Mouse (Mus musculus) kidney, adult 9 months (tissue): ENCODE measurements around the gene Cfi.

Source experiments
- DNase-seq: peaks from one replicate; pipeline ENCODE4 v3.0.0; 2022

Gene Cfi

DNA sequence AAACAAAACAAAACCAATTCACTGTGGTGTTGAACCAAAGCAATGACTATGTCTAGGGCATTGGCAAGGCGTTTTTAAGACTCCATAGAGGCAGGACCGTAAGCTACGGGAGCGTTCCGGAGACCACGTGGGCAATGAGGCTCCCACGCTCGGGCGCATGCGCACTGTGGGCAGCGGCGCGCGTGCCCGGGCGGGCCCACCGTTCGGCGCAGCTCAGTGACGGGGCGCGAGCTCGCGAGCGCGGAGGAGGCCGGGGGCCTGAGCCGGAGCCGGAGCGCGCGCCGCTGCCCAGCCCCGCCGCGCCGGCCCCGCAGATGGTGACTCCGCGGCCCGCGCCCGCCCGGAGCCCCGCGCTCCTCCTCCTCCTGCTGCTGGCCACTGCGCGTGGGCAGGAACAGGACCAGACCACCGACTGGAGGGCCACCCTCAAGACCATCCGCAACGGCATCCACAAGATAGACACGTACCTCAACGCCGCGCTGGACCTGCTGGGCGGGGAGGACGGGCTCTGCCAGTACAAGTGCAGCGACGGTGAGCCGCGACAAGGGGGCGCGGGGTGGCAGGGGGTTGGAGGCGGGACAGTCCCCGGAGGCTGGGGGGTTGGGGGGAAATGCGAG lies 42.8 kb downstream of the Cfi start, which contains the start of gene Pla2g12a:
Gene Pla2g12a (plus strand): TSS at position 202 of the 617 bp plus-strand sequence.
- DNase-seq: peak; percentile 87

DNA sequence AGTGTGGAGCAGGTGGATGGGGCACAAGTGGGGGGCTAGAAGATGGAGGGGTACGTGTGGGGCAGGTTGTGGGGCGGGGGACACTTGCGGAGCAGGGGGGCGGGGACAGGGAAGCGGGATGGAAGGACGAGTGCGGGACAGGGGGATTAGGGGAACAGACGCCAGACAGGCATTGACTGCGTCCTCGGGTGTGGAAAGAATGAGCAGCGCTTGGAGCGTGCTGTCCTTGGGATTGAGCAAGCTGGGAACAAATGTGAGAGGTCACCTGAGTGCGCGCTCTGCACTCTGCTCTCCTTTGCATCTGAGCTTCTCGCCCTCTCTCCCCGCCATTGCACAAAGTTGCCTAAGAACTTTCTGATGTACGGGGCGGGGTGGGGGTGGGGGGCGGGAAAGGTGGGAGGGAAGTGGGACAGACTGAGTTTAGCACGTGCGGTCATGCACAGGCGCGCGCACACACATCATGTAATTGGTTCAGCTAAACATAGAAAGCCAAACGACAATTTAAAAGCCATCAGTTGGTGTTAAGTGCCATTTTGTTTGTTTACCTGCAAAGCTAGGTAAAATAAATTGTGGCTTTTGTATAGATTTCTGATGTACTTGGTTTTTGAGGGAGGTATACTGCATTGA lies 43.6 kb downstream of the Cfi start:
- DNase-seq: peak; percentile 31

DNA sequence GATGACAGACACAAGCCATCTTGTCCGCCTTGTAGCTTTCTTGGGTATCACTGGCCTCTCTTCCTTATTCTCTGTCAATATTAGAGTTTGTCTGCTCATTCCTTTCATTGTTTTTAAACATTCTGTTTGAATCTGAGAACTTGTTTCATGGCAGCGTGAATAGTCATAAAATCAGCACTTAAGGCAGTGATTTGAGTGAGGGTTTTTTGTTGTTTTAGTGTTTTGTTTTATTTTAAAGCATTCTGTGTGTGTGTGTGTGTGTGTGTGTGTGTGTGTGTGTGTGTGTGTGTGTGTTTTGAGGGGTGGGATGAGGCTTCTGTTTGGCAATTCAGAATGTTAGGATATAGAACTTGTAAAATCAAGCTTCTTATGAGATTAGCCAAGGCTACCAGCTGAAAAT lies 44.2 kb downstream of the Cfi start:
- DNase-seq: no peak

DNA sequence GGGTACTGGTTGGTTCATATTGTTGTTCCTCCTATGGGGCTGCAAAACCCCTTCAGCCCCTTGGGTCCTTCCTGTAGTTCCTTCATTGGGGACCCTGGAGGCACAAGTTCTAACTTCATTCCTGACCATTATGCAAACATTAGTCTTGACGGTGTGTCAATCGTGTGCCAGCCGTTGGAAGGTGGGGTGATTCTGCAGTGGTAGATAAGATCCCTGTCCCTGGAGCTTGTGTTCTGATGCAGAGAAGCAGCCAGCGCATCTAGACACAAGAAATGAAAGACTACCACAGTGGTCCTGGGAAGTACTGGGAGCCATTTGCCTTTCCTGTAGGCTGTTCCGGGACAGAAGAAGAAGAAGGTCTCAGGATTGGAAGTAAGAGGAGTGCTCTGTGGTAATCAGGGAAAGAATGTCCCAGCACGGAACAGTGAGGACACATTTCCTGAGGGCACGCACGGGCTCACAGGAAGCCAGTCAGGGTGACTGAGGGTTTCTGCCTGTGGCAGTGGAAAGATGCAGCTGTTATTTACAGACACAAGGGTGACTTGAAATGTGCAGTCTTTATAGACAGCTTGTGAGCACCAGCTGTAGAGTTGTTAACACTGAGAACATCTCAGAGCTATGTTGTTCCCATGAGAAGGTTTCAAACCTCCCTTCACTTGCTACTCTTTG lies 45.4 kb downstream of the Cfi start:
- DNase-seq: no peak

DNA sequence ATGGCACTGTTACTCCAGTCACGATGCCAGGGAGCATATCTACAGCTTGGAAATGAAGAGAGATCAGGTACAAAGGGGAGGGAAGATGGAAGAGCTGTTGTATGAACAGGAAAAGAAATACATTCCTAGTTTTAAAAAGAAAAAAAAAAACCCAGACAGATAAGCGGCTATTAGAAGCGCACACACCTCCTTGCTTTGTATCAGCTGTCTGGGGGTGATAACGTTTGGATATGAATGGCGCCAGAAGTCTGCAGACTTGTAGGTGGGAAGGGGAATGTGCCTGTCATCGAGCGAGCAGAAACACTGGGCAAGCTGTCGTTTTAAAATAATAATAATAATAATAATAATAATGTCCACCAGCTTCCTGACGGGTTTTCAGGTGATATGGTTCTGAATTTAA lies 49.9 kb downstream of the Cfi start:
- DNase-seq: no peak

DNA sequence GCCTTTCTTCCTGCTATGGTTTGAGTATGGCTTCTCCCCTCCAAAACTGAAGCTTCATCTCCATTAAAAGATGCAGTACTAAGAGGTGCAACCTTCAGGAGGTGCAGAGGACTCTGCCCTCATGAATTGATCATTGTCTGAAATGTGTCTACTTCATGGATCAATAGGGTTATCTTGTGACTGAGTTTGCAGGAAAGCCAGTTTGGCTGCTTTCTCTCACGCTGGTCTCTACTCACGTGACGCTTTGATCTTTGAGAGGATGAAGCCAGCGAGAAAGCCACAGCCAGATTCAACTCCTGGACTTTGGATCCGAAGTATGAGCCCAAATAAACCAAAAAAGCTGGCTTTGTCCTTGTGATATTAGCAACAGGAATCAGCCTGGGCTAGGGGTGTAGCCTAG lies 50.7 kb downstream of the Cfi start:
- DNase-seq: peak; percentile 52

DNA sequence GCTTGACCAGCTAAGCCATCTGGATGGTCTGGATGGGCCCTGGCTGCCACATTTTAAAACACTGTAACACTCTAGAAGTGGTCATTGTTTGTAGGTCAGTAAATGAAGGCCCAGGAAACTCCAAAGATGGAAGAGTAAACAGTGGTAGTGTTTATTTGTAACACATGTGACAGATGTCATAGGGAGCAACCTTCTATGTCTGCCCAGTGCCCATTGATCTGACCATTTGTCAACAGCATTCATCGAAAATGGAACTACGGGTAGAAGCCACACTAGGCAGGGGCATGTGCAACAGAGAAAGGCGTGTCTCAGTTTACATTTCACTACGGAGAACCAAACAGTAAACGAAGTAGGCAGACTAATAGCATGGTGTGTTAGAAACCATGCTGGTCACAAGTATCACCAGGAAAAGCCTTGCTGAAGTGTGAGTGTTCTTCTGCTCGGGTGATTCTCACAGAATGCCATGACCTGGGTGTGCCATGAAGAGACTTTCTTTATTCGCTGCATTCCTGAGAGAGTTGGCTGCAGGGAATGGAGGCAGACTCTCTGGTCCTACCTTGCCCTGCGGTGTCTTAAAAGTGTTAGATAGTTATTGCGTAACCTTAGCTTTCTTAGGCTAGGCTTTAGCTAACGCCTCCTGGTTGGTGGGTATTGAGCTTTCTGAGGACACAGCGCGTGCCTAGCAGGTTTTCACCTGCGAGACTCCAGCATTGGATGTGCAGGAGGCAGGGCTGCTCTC lies 52.3 kb downstream of the Cfi start:
- DNase-seq: no peak

DNA sequence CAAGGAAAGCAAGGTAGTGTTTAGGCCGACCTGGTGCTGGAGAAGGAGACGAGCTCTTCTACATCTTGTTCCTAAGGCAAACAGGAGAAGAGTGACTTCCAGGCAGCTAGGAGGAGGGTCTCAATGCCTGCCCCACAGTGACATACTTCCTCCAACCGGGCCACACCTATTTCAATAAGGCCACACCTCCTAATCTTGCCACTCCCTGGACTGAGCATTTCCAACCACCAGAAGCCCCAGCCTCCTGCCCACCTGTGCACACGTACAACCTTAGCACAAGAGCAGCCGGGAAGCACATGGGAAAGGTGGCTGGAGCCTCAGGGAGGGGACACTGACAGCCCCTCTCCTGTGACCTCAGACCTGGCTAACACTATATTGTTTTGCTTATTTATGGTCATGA lies 56.3 kb downstream of the Cfi start:
- DNase-seq: no peak

DNA sequence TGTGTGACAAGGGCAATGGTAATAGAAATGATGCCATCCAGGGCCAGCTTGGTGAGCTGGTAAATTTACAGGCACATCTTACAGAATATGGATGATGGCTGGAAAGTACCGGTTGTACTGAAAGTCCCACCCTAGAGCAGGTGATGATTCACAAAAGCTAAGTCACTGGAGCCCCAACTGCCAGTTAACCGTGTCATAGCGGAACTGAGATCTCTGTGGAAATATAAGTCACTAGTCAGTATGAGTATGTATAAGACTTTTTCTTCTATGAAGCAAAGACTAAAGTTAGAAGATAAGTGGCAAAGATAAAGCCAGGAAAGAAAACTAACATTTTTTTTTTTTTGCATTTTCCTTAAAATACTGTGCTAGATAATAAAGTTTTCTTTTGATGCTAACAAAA lies 57.5 kb downstream of the Cfi start:
- DNase-seq: no peak

DNA sequence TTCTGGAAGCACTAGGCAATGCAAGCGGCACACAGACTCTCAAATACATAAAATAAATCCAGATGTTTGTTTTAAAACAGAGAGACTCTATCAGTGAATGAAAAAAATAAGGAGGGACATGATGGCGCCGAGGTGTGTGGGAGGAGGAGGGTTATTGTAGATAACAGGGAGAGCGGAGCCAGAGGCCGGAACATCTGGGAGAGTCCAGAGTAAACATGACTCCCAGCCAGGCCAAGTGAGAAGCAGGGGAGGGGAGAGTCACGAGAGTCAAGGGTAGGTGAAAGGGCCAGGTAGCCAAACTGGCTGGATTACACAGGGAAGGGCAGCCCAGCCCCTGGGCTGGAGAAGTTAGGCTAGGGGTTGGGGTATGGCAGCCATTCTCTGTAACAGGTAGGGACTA lies 60.9 kb downstream of the Cfi start:
- DNase-seq: no peak

DNA sequence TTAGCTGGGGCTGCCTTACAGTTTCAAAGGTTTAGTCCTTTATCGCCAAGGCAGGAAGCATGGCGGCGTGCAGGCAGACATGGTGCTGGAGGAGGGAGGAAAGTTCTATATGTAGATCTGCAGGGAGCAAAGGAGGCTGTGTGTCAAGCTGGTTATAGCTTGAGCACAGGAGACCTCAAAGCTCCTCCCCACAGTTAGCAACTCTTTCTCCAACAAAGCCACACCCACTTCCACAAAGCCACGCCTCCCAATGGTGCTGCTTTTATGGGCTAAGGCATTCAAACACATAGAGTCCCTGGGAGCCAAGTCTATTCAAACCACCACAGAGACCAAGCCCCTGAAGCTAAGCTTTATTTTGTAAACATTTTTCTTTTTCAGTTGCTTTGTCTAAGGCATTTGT lies 63.2 kb downstream of the Cfi start:
- no peak for DNase-seq

DNA sequence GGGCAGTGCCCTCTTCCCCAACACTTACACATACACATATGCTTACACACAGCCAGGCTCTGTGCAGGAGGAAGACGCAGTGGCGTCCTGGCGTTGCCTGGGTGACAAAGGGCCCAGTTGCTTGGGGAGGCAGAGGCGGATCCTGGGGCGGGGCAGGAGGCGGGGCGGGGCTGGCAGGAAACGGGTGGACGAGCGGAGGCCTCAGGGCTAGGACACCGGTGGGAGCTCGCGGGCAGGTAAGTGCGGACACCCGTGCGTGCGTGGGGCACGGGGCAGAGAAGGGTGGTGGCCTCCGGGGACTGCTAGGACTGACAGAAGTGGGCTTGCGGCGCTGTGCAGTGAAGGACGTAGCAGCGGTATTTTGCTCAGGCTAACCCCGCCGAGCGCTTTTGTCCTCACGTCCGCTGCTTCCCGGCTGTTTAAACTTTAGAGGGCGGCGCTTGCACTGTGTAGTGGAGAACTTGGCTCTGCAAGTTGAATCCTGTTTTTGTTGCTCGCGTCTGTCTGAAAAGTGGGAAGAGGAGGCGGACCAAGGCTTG lies 65.7 kb downstream of the Cfi start, which contains the start of gene Casp6:
Gene Casp6 (plus strand): TSS at position 155 of the 539 bp plus-strand sequence.
- peak; percentile 81 for DNase-seq

DNA sequence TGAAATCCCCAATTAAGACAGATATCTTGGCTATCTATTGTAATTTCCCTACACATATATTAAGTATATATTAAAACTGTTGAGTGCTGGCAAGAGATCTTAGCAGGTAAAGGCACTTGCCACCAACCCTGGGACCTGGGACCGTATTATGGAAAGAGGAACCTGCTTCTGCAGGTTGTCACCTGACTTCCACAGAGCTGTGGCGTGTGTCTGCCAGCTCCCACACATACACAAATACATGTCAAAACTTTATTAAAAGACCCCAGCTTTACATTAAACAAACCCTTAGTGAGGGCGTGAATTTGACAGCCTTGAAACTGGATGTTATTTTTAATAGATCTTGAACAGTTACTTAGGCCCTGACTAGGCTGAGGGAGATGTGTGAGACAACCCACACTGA lies 67.7 kb downstream of the Cfi start:
- DNase-seq: no peak

DNA sequence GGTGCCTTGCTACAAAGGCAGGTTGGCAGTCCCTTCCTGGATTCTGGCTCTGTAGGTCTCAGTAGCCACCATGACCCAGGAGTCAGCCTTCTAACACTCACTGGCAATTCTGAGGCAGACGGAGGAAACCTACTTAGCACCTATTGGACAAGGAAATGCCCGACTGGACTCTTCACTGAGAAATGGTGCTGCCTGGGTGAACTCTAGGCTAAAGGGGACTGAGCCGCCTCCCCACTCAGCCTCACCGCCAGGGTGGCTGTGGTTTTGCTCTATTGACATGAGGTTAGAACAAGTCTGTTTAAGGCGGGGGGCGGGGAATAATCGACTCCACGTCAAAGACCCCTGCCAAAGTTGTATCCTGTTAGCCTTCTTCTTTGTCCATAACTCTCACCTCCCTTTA lies 68.2 kb downstream of the Cfi start:
- no peak for DNase-seq

DNA sequence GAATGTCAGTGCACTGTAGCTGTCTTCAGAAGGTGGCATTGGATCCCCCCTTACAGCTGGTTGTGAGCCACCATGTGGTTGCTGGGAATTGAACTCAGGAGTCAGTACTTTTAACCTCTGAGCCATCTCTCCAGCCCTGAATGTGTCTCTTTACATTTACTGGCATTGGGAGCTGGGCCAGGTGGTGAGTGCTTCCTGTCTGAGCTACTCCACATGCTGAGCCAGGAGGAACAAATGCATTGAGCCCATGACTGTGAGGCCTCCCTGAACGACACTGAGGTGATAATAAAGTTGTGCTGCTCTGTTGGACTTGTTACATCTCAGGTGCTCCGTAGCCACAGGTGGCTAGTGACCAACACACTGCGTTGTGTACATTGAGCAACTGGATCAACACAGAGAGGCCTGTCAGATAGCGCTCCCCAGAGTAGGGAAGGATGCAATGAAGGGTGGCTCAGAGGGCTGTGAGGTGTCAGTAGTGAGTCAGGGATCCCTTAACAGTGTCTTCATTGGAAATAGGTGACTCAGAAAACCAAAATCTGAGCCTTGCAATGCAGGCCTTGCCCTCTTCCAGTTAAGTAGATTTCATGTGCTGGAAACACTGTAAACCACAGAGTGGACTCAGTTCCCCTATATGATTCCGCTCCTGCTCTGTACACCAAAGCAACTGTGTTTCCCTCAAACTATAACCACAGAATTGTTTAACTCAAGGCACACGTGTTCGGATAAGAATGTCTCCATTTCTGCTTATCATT lies 68.9 kb downstream of the Cfi start:
- DNase-seq: no peak

DNA sequence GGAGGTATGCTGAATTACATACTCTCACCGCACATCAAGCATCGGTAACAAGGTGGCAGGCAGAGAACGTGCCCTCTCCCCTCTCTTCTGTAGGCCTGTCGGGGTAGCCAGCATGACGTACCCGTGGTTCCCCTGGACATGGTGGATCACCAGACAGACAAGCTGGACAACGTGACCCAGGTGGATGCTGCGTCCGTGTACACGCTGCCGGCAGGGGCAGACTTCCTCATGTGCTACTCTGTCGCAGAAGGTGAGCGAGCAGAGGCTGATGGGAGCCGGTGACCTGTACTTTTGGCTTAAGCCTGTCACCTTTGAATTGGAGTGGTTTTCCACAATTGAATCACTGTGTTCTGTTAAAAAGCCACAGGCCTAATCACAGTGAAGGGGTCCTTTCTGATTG lies 76.3 kb downstream of the Cfi start:
- no peak for DNase-seq

DNA sequence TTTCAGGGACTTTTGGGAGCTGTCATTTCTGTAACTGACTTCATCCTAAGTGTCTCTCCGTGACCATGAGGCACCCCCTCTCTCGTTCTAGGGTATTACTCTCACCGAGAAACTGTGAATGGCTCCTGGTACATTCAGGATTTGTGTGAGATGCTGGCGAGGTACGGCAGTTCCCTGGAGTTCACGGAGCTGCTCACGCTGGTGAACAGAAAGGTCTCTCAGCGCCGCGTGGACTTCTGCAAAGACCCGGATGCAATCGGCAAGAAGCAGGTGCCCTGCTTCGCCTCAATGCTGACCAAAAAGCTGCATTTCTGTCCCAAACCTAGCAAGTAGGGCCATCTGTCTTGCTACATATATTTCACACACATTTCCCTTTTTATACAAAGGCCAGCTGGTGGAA lies 77.6 kb downstream of the Cfi start:
- no peak for DNase-seq

DNA sequence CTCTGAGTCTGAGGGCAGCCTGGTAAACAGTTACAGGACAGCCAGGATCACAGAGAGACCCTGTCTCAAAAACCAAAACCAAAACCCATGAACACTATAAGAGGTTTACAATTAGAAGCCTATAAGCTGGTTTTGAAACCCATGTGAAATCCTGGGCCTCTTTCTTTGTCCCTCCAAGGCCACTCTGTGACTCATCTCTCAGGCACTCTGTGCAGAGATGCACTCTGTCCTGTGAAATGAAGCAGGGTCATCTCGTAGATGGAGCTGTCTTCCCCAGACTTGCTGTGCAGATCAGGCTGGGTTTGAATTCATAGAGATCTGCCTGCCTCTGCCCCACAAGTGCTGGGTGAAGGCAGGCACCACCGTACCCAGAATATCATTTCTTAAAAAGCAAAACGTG lies 81.7 kb downstream of the Cfi start:
- DNase-seq: no peak

DNA sequence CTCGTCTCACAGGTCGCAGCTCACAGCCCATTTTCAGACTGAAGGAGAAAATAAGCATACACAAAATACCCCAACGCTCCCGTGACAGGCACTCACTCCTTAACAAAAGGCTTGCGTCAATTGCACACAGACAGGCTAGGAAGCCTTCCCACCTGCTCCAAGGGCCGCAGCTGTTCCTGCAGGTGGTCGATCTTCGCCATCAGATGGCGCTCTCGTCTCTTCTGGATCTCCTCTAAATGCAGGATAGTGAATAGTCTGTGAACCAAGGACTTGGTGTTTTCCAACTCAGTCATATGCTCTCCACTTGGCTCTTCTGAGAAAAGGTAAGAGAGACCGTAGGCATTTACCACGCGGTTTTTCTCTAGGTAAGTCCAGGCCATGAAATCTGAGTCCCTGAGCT lies 82.8 kb downstream of the Cfi start:
- DNase-seq: peak; percentile 72

DNA sequence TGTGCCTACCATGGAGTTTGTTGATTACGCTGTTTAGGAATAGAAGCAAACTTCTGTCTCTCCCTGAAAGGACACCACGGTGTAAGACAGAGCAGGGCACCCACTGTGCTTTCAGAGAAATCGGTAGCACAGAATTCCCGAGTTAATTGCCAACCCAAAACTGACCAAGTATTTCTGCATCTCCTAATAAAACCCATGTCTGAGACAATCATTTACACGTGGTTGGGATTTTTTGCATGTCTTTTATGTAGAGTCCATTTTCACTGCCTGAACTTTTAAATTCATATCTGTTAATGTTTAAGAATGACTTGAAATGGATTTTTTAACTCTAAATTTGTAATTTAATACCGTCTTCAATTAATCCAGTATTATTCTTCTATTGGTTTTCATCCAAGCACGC lies 87.9 kb downstream of the Cfi start:
- peak; percentile 63 for DNase-seq
